Comparison of ENCODE assay signal across 27 mouse cellular contexts in the genomic region with DNA sequence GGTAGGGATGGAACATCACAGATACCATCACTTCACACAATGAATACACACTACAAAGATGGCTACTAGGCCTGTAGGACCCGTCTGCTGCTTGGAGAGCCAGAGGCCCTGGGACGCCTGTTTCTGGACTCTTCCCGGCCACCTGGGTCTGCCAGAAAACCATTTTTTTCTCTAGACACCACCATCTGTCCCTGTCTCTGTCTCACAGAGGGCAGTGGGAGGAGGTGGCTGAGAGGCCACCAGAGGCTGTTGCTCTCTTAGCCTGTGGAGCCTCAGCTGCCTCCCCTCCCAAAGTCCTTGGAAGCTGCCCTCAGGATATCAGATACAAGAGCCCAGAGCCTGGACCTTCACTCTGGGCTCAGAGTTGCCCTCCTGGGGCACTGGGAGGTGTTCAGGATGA. TPM values are rescaled to one million over a fixed set of nuclear protein-coding genes. Genes with fewer than 3 reads are reported as not detected.
DNase-seq lines count a peak whose midpoint lies in the region; ATAC-seq lines count a peak whose summit lies in the region.
"Had no signal": no experiment of that assay in that cellular context is flagged by ENCODE, and none has a peak within 500 bp of the region (broad histone marks: within the 10 kb centered on the region; RNA-seq: fewer than 3 reads in every experiment).

No protein-coding gene starts in this region.

- H3K4me2 ChIP-seq in midbrain, embryonic 14.5 days (ENCODE audit: low read length), result no peak overlapping the region
- H3K4me2 ChIP-seq: forebrain, embryonic 13.5 days; heart, embryonic 15.5 days had no signal

- peak; percentile 64; the same call in 1 of the 2 replicates for ATAC-seq in cerebellum, adult (ENCODE audit: insufficient number of reproducible peaks, low FRiP score, low TSS enrichment)
- no peak for ATAC-seq in midbrain, embryonic 14.5 days (ENCODE audit: low FRiP score, low TSS enrichment)
- no peak for ATAC-seq in erythroid progenitor cell, adult 5-6 weeks (replicated peaks; ENCODE audit: low FRiP score, poor library complexity, severe bottlenecking)
- ATAC-seq: forebrain, embryonic 13.5 days had no signal

- peaks cover 27% of the 10 kb centered on the region for H3K4me1 ChIP-seq in midbrain, embryonic 10.5 days
- no peaks in the 10 kb centered on the region; the same call in 1 of the 2 replicates for H3K4me1 ChIP-seq in midbrain, embryonic 14.5 days (ENCODE audit: control insufficient read depth, insufficient read depth, low read length)
- H3K4me1 ChIP-seq: heart, embryonic 15.5 days had no signal

- H3K27me3 ChIP-seq in midbrain, embryonic 10.5 days (ENCODE audit: low read depth, poor library complexity, severe bottlenecking), result peaks cover 29% of the 10 kb centered on the region; the same call in 1 of the 2 replicates
- H3K27me3 ChIP-seq in midbrain, embryonic 14.5 days (ENCODE audit: control insufficient read depth, insufficient read depth, low read length), result no peaks in the 10 kb centered on the region
- H3K27me3 ChIP-seq: forebrain, embryonic 13.5 days had no signal

- no peak overlapping the region for H3K4me3 ChIP-seq in midbrain, embryonic 10.5 days
- no peak overlapping the region for H3K4me3 ChIP-seq in midbrain, embryonic 14.5 days (replicated peaks; ENCODE audit: low read depth, low read length)
- H3K4me3 ChIP-seq: forebrain, embryonic 13.5 days; gastrocnemius, adult 2 months; heart, embryonic 15.5 days had no signal

- no peaks in the 10 kb centered on the region for H3K36me3 ChIP-seq in midbrain, embryonic 10.5 days
- H3K36me3 ChIP-seq in midbrain, embryonic 14.5 days (ENCODE audit: control insufficient read depth, insufficient read depth, low read length), result peaks cover 17% of the 10 kb centered on the region
- H3K36me3 ChIP-seq: heart, embryonic 15.5 days had no signal

- no peaks in the 10 kb centered on the region for H3K9me3 ChIP-seq in midbrain, embryonic 10.5 days (replicated peaks)
- H3K9me3 ChIP-seq in midbrain, embryonic 14.5 days (ENCODE audit: control insufficient read depth, low read length), result no peaks in the 10 kb centered on the region
- H3K9me3 ChIP-seq: forebrain, embryonic 13.5 days; heart, embryonic 15.5 days had no signal

- peak overlapping the region; percentile 43; the same call in 1 of the 2 replicates for H3K27ac ChIP-seq in midbrain, embryonic 10.5 days (replicated peaks)
- H3K27ac ChIP-seq in midbrain, embryonic 14.5 days (replicated peaks; ENCODE audit: low read depth, low read length), result no peak overlapping the region
- H3K27ac ChIP-seq: forebrain, embryonic 13.5 days; gastrocnemius, adult 2 months; heart, embryonic 15.5 days; kidney, postnatal 0 days had no signal

- DNase-seq in cerebellum, postnatal 4 days (ENCODE audit: low spot score in 2 of 2), result no peak
- DNase-seq in midbrain, embryonic 10.5 days (ENCODE audit: low spot score), result no peak
- no peak for DNase-seq in midbrain, embryonic 14.5 days
- peak; percentile 85 for DNase-seq in cerebellum, adult 9-10 months
- no peak for DNase-seq in frontal cortex, postnatal 25 days (ENCODE audit: low spot score in 2 of 2)
- DNase-seq: adrenal gland, postnatal 25 days; gastrocnemius, adult 2 months; heart, postnatal 36 days; kidney, adult 11 months; thymus, adult 18-20 months; thymus, postnatal 36 days had no signal

- H3K9ac ChIP-seq in midbrain, embryonic 14.5 days (replicated peaks; ENCODE audit: low read length), result no peak overlapping the region
- H3K9ac ChIP-seq: forebrain, embryonic 13.5 days; heart, embryonic 15.5 days had no signal

- 76% methylated on average over 3 of the region's 3 CpGs for WGBS in midbrain, embryonic 10.5 days
- WGBS in midbrain, embryonic 14.5 days, result 58% methylated on average over 3 of the region's 3 CpGs

RNA-seq across cellular contexts. Expression of gene Gm6588, which starts 10.7 kb away (rescaled TPM):
- polyA plus RNA-seq in midbrain, embryonic 10.5 days (2016; fragmentation: Nextera tagmentation; extraction: Ambion mirVana), result 0.06 and 0.12 TPM in 2 replicates
- polyA plus RNA-seq in midbrain, embryonic 14.5 days (2014; fragmentation: Nextera tagmentation; extraction: Ambion mirVana), result 0.26 and 0.61 TPM in 2 replicates
- total RNA-seq in erythroid progenitor cell, adult 5-6 weeks (2015; ENCODE audit: low replicate concordance), result not detected in 2 replicates
- not detected in 2 replicates for total RNA-seq in erythroid progenitor cell, adult 5-6 weeks (2017; ENCODE audit: low replicate concordance)
- total RNA-seq: adrenal gland, postnatal 25 days; common myeloid progenitor, adult 5-6 weeks; gastrocnemius, adult 2 months; heart, postnatal 36 days; layer of hippocampus, postnatal 14 days; left cerebral cortex, adult 8-10 months; liver, adult 2 months; megakaryocyte-erythroid progenitor cell, adult 5-6 weeks had no signal
- polyA plus RNA-seq: embryonic facial prominence, embryonic 11.5 days; heart, embryonic 15.5 days; kidney, postnatal 0 days; large intestine, adult 2 months; limb, embryonic 11.5 days; liver, adult 2 months; liver, embryonic 16.5 days; lung, embryonic 16.5 days; small intestine, adult 2 months had no signal
